ENCODE assay signal across 15 mouse cellular contexts in the genomic region with DNA sequence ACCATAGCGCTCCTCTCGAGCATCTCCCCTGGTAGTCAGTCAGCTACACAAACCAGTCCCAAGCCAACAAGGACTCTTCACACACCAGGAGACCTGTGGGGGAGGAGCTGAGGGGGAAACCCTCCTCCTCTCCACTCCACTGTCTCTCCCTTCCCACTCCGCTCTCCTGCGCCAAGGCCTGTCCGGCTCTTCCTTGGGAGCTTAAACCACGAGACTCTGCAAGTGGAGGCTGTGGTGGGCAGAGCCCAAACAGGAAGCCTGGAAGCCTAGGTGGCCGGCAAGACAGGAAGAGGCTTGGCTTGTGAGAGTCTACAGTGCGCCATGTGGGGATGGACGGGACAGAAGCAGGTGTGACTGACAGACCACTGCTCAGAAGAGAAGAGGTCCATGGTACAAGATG.
DNase-seq lines count a peak whose midpoint lies in the region; ATAC-seq and TF ChIP-seq lines count a peak whose summit lies in the region.
"Had no signal": no experiment of that assay in that cellular context is flagged by ENCODE, and none has a peak within 500 bp of the region (broad histone marks: within the 10 kb centered on the region; RNA-seq: fewer than 3 reads in every experiment).

No protein-coding gene starts in this region.

- ATAC-seq in heart, embryonic 15.5 days (replicated peaks; ENCODE audit: insufficient number of reproducible peaks, insufficient read depth, low FRiP score, low read depth) = no peak
- ATAC-seq in midbrain, embryonic 16.5 days = no peak
- ATAC-seq in megakaryocyte progenitor cell, adult 5-6 weeks (replicated peaks; ENCODE audit: poor library complexity) = peak; percentile 42
- no peak for ATAC-seq in liver, postnatal 0 days

- H3K4me1 ChIP-seq in heart, embryonic 15.5 days (replicated peaks) = peaks cover 55% of the 10 kb centered on the region
- peaks cover 53% of the 10 kb centered on the region for H3K4me1 ChIP-seq in midbrain, embryonic 10.5 days
- peaks cover 7% of the 10 kb centered on the region for H3K4me1 ChIP-seq in midbrain, embryonic 16.5 days (ENCODE audit: control insufficient read depth, insufficient read depth, low read length)
- H3K4me1 ChIP-seq in liver, postnatal 0 days (ENCODE audit: insufficient read depth) = peaks cover 28% of the 10 kb centered on the region

- H3K9ac ChIP-seq in heart, embryonic 15.5 days = no peak overlapping the region
- no peak overlapping the region for H3K9ac ChIP-seq in midbrain, embryonic 16.5 days (ENCODE audit: low read depth, low read length)
- no peak overlapping the region for H3K9ac ChIP-seq in liver, postnatal 0 days (replicated peaks)
- H3K9ac ChIP-seq: liver, embryonic 13.5 days had no signal

- TF ChIP-seq EP300 in liver, postnatal 0 days (IDR thresholded peaks at IDR 0.05; ENCODE audit: low read depth) = no peak

- H3K4me2 ChIP-seq in heart, embryonic 15.5 days = peak overlapping the region; percentile 3; the same call in 1 of the 2 replicates
- no peak overlapping the region for H3K4me2 ChIP-seq in midbrain, embryonic 16.5 days (ENCODE audit: low read length)
- no peak overlapping the region for H3K4me2 ChIP-seq in liver, postnatal 0 days (ENCODE audit: low read depth, low read length)
- H3K4me2 ChIP-seq: liver, embryonic 13.5 days had no signal

- no peaks in the 10 kb centered on the region for H3K9me3 ChIP-seq in heart, embryonic 15.5 days (replicated peaks)
- H3K9me3 ChIP-seq in midbrain, embryonic 10.5 days (replicated peaks) = no peaks in the 10 kb centered on the region
- no peaks in the 10 kb centered on the region for H3K9me3 ChIP-seq in midbrain, embryonic 16.5 days (replicated peaks; ENCODE audit: control insufficient read depth, low read length, poor library complexity, severe bottlenecking)
- no peaks in the 10 kb centered on the region for H3K9me3 ChIP-seq in liver, postnatal 0 days (ENCODE audit: low read length)
- H3K9me3 ChIP-seq: liver, embryonic 13.5 days had no signal

- no peaks in the 10 kb centered on the region for H3K27me3 ChIP-seq in heart, embryonic 15.5 days
- peaks cover 92% of the 10 kb centered on the region for H3K27me3 ChIP-seq in midbrain, embryonic 10.5 days (ENCODE audit: low read depth, poor library complexity, severe bottlenecking)
- H3K27me3 ChIP-seq in midbrain, embryonic 16.5 days (ENCODE audit: control insufficient read depth, insufficient read depth, low read depth, low read length) = peaks cover 20% of the 10 kb centered on the region
- H3K27me3 ChIP-seq in liver, postnatal 0 days (ENCODE audit: insufficient read depth, low read length) = no peaks in the 10 kb centered on the region

- no peak overlapping the region for H3K4me3 ChIP-seq in heart, embryonic 15.5 days
- H3K4me3 ChIP-seq in midbrain, embryonic 10.5 days = no peak overlapping the region
- H3K4me3 ChIP-seq in midbrain, embryonic 16.5 days (ENCODE audit: low read depth, low read length) = no peak overlapping the region
- no peak overlapping the region for H3K4me3 ChIP-seq in liver, postnatal 0 days (ENCODE audit: low read depth, low read length)
- H3K4me3 ChIP-seq: erythroblast, embryonic 14.5 days; liver, embryonic 13.5 days; myocyte had no signal

- no peak for DNase-seq in heart, adult 18-20 months
- DNase-seq in midbrain, embryonic 10.5 days (ENCODE audit: low spot score) = no peak
- peak; percentile 65 for DNase-seq in ZHBTc4 (ENCODE audit: low read depth, low spot score)
- DNase-seq in liver, postnatal 0 days = no peak
- DNase-seq: adrenal gland, postnatal 36 days; gastrocnemius, postnatal 25 days; kidney, adult 8-10 months; layer of hippocampus, postnatal 36 days; liver, embryonic 13.5 days; right cerebral cortex, postnatal 25 days had no signal

- no peaks in the 10 kb centered on the region for H3K36me3 ChIP-seq in heart, embryonic 15.5 days
- H3K36me3 ChIP-seq in midbrain, embryonic 10.5 days = no peaks in the 10 kb centered on the region
- no peaks in the 10 kb centered on the region for H3K36me3 ChIP-seq in midbrain, embryonic 16.5 days (ENCODE audit: control insufficient read depth, insufficient read depth, low read length)
- no peaks in the 10 kb centered on the region for H3K36me3 ChIP-seq in liver, postnatal 0 days (replicated peaks; ENCODE audit: insufficient read depth, low read length)
- H3K36me3 ChIP-seq: liver, embryonic 13.5 days had no signal

- TF ChIP-seq CTCF in liver, postnatal 0 days (IDR thresholded peaks at IDR 0.05; ENCODE audit: low read depth) = no peak

- no peak overlapping the region for H3K27ac ChIP-seq in heart, embryonic 15.5 days
- 0 out of 2 replicates have a peak overlapping the region, but pooled peaks have one; percentile 64 for H3K27ac ChIP-seq in midbrain, embryonic 10.5 days (replicated peaks)
- H3K27ac ChIP-seq in midbrain, embryonic 16.5 days (ENCODE audit: low read length) = no peak overlapping the region
- H3K27ac ChIP-seq in liver, postnatal 0 days (ENCODE audit: low read depth) = no peak overlapping the region
- H3K27ac ChIP-seq: liver, embryonic 13.5 days had no signal

- 52% methylated on average over 9 of the region's 9 CpGs for WGBS in heart, embryonic 15.5 days
- 61% methylated on average over 9 of the region's 9 CpGs for WGBS in midbrain, embryonic 10.5 days
- WGBS in midbrain, embryonic 16.5 days = 64% methylated on average over 9 of the region's 9 CpGs
- whole genome bisulfite sequencing in liver, postnatal 0 days (ENCODE audit: insufficient replicate concordance) = 48% methylated on average over 9 of the region's 9 CpGs
